Mouse (Mus musculus) CD4-positive, CD25-positive, alpha-beta regulatory T cell, adult 4 months (primary cell): Measurements from ENCODE around the gene Hif1an. TPM values are rescaled to one million over a fixed set of nuclear protein-coding genes. Genes with fewer than 3 reads are reported as not detected.
A peak's percentile ranks its signal among the peaks of the same experiment; 100 is the strongest.

Experiments used
- ATAC-seq: one replicate; pipeline ENCODE4 v1.8.0; 2017
- polyA plus RNA-seq, 2 experiments: library from polyadenylated mRNA; unstranded; fragments of 100-300 nt; shearing (Covaris generic); gene quantifications; one replicate each; pipeline ENCODE4 v1.2.1; 2017

Hif1an gene
- 10 to 100 TPM; 16.5 to 26.2 TPM for polyA plus RNA-seq

DNA sequence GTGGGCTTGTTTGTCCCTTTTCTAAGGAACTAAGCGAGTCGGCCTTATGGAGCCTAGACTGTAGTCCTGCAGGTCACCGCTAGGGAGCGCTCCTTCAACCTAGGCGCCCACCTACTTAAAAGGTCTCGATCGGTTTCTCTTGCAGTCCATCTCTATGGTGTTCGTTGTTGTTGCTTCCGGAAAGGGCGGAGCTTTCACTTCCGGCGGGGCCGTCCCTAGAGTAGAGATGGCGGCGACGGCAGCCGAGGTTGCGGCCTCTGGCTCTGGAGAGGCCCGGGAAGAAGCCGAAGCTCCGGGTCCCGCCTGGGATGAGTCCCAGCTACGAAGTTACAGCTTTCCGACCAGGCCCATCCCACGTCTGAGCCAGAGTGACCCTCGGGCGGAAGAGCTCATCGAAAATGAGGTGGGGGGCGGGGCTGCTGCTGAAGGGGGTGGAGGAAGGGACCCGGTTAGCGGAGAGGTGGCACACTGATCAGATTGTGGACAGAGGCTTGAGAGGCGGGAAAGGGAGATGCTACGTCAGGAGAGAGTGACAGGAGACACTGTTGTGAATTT lies at the start of gene Hif1an:
Gene Hif1an, plus strand, starts transcription at position 199 of the 555 bp plus-strand sequence.
- peak; percentile 100 for ATAC-seq

DNA sequence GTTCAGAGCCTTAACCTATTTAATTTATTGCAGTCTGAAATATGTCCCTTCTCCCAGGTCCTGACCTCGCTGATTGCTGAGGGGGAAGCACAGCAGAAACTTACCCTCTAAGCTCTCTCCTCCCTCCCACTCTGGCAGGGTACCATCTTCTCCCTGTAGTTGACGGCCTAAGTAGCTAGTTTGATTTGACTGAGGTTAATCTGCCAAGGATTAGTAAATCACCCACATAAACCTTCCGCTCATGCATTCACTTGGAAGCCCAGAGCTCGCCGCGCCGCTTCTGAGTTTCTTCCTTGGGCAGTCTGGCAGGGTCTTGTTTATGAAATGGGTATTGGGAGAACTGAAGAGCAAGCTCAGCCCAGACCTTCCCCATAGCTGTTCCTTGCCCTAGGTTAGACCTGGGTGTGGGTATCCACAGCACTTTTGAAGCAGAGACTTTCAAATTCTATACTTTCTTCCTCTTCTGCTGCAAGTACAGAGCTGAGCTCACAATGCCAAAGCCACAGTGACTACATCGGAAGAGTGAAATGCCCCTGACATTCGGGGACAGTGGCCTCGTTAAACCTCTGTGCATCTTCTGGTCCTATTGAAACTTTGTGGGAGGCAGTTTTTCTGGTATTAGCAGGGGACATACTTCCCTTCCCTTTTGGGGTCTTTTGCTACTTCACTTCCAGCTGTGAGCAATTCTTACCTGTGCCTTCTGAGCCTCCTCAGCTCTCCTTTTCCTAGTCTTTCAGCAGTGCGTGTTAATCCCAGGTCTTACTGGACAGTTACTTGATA lies 49.4 kb upstream of the Hif1an start:
- no peak for ATAC-seq

DNA sequence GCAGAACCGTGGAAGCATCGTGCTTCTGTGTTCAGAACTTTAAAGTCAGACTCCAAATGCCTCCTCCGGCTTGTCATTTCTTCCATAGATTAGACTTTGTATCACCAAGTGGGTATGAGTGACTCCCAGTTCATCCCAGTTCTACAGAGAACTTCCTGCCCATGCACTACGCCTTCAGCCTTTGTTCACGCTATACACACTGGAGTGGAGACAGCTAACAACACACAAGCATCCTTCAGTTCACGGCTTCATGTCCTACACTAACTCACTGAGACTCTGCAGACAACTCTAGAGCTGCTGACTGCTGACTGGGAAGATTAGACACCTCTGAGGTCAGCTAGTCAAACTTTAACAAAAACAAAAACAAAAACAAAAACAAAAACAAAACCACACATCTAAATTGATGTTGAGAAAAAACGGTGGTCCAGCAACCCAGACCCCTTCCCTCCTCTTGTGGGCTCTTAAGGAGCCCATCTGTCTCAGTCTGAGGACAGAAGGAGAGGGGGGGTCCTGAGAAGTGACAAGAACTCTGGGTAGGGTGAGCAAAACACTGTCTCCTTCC lies 48.6 kb upstream of the Hif1an start:
- ATAC-seq = no peak

DNA sequence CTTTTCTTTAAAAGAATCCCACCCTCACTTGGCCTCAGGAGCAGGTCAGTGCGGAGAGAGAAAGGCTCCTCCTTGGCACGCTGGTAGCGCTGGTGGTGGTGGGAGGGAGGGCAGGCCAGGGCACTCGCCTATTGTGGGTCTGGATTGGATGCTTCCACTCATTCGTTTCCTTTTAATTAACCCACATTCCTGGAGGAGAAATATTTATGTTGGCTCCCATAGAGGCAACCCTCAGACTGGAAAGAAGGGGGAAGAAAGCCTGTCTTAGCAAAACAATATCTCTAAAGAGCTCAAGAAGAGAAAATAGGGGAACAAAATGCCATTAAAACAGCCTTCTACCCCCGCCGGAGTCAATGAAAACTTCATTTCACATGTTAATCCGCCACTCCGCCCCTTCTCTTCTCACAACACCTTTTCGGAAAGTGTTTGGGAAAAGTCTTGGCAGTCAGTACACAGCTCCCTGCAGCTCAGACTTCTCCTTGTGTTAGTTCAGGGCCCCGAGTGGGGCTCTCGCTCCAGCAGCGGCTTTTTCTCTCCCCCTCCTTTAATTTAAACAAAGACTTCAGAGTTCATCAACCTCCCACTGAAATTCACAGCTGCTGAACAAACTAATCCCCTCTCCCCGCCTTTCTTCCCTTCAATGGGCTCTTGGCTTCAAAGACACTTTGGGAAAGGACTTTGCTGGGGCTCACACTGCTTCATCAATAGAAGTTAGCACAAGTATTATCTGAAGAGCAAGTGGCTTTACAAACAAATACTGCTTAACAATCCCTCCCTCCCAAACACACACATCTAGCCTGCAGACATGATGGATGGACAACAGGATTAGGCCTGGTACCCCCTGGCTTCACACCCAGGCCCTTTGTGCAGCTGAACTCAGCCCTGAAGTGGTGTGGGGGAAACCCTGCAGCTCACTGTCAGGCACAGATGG lies 47.9 kb upstream of the Hif1an start:
- no peak for ATAC-seq

DNA sequence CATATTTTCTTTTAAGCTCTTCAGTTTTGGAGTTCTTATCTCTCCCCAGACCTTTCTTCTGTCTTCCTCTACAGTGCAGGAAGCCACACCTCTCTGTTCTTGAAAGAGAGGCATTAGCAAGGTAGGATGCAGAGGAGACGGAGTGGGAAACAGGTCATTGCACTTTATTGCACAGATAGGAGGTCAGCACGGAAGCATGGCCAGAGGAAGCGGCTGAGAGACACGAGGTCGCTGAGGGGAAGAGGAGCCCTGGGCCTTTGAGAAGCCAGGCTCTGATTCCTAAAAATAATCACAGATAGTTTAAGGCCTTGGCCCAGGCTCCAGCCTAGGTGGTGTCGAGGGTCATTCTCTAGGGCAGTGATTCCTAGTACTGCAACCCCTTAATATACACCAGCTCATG lies 46.9 kb upstream of the Hif1an start:
- ATAC-seq = no peak

DNA sequence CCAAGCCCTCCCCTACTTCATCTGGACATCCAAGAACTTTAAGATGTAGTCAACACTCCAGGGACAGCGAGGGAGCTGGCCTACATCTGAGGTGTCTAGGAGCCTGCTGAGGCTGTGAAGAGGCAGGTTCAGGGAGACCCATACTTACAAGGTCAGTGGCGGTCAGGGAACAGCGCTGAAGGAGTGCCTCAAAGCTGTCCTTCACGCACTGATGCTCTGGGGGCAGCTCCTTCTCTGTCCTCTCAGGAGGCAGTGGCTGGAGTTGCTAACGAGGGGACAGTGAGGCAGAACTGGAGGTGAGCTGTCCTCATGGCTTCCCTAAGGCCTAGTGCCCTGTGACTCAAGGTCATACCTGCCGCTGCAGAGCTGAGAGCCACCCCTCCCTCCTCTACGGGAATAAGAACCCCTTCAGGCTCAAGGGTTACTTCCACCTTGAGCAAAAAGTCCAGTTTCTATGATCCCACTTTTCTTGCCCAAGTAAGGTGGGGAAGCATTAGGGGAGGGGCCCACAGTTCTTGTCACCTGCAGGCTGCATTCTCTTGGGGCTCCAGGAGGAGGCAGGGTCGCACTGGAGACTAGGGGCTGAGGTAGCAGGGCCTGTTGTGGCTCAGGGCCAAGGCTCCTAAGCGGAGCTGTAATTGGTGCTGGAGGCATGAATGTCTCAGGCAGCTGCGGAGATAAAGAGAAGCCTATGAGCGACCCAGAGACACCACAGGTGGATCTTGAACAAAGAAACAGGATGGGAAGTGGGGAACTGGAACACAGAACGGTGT lies 44.5 kb upstream of the Hif1an start:
- no peak for ATAC-seq

DNA sequence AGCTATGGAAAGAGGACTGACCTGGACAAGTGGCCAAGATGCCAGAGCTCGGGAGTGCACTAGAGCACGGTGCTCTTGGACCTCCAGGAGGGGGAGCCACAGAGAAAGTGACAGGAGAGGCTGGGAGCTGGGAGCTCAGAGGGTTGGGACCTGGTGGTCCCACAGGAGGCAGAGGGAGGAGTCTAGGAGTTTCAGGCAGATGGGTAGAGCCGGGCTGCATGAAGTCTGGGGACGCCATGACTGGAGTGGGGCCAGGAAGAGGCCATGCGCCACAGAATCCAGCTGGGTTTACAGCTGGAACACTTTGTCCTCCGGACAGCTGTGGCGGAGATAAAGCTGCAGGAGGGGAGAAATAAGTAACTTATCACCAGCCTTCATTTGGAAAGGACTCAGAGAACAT lies 43.5 kb upstream of the Hif1an start:
- no peak for ATAC-seq

DNA sequence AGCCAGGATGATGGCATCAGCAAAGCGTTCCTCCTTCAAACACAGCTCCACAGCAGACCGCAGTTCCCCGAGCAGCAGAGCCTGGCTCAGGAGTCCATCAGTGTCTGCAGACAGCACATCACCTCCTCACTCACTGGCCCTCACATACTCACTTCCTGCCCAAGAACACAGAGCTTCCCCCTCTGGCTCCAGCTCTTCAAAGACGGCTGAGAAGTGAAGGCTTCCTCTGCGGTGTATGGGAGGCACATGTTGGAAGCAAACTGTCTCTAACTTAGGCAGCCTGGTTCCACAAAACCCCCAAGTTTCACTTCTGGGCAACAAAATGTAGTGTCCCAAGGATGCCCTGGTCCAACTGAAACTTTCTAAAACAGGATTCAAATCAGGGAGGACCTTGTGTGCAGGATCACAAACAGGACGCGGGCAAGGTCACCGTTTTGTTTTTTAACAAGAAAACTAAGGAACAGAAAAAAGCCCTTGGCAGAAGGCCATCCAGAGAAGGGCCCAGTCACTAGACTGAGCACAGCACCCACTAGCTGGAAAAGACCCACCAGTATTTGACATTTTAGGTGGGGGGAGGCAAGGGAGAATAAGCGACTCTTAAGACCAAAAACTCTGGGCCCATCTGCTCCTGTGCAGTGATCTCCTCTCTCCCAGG lies 37.0 kb upstream of the Hif1an start:
- ATAC-seq = no peak

DNA sequence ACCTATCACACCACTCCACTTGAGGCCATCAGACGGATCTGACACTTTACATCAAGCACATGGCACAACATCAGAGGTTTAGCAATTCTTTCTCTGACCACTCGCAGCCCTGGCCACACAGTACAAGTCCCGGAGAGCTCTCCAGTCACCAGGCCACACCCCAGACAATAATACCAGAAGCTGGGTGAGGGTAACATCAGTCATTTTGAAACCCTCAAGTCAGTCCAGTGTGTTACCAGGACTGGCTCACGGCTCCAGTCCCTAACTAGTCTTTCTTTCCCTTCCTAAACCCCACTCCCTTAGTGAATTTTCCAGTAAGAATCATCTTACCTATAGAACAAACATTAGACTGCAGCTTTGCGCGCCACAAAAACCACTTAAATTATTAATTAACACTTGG lies 32.6 kb upstream of the Hif1an start:
- ATAC-seq = no peak

DNA sequence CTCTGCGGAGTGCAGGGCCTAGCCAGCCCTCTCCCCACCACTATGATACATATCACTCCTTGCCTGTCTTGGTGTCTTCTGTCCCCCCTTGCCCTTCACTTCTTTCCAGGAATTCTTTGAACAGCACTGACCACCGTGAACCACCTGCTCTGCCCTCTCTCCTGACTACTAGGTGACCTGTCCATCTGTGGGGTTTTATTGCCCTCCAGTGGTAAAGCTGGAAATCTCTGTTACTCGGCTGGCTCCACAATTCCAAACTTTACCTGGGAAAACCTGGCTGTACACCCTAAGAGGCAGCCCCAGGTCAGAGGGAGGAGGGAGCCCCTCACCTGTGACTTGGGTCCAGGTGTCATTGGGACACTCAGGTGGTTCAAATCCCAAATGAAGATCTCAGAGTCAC lies 27.3 kb upstream of the Hif1an start:
- ATAC-seq = no peak

DNA sequence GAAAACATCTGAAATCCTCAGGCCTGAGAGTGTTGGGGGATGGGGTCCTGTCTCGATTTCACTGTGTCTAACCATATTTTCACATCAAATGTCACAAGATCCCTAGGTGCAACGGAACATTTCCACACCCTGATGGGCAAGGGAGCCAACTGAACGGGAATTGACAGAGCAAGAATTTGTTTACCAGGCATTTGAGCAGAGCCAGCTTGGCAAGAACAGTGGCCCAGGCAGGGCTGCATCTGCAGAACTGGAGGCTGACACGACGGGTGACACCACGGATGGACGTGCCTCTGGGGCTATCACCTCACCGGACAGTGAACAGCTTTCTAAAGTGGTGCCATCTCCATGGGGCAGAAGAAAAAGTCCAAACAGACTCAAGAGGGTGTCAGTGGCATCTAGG lies 25.2 kb upstream of the Hif1an start:
- no peak for ATAC-seq

DNA sequence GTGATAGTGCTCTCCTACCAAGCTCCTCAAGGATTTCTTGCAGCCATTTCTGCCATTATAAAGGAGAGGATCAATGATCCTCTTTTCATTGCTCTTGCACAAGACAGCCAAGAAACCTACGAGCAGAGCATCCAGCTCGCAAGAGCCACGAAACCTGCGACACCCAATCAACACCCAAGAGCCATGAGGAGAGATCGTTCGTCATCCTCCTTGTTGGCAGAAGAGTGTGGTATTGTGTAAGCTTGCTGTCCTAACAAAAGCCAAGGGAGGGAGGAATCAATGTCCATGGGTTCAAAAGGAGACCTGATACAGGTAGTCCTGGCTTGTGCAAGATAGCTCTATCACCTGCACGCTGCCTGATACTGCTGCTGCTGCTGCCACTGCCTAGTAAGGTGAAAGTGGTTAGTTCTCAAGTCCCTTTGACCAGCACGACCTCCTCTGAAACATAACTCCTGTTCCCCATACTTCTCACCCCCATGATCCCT lies 19.9 kb upstream of the Hif1an start:
- ATAC-seq = no peak

DNA sequence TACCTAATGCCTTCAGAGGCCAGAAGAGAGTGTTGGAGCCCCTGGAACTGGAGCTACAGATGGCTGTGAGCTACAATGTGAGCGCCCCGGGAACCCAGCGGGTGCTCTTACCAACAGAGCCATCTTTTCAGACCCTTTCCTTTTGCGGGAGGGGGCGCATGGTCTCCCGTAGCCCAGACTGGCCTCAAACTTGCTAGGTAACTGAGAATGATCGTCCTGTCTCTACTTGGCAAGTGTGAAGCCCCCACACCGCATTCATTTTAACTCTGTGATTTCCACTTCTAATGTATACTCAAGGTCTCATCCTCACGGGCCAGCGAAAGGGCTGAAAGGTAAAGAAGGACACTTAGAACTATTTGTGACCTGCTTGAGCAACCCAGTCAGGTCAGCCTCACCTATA lies 18.3 kb upstream of the Hif1an start:
- ATAC-seq = no peak

DNA sequence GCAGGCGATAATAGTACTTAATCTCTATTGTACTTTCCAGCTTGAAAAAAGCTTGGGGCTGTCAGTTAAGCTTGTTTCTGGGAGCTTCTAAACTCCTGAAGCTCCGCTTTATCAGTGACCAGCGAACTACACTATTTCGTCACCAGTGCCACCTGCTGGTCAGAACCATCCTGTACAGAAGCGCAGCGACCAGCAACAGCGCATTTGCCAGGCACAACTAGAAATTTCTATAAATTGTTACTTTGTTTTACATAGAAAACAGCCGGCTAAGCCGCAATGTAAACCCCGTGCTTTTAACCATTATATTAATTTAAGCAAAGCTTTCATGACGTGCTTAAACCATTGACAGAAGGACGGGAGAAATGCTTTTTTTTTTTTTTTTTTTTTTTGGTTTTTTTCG lies 17.9 kb upstream of the Hif1an start:
- ATAC-seq = peak; percentile 73

DNA sequence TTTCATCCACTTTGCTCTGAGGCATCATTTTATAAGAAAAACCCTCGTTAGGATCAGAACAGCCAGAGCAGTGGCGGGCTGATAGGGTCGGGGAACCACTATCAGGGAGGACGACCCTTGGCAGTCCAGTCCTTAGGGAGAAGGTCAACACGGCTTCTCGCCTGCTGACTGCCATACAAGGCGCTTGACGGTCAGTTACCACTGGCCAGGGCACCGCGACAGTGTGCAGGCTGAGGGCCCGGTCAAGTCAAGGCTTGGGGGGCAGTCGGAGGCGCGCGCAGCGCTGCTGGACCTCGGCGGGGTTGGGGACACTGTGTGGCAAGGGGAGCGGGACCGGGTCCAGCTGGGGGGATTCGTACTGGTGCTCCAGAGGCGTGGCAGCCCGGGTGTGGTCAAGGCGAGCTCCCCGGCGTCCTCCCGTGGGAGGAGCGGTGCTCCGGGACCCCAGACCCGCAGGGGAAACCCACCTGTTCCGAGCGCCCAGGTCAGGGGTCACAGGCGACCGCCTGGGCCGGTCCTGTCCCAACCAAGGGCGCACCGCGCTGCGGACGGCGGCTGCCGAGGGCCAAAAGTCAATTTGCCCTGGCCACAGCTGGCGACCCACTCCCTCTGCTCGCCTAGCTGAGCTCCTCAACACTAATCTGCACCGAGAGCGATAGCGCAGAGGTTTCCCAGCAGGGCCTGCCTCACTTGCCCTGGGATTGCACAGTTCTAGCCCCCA lies 17.2 kb upstream of the Hif1an start, which contains the start of gene Sec31b:
Gene Sec31b, minus strand, starts transcription at position 544 of the 721 bp plus-strand sequence.
- no peak for ATAC-seq

DNA sequence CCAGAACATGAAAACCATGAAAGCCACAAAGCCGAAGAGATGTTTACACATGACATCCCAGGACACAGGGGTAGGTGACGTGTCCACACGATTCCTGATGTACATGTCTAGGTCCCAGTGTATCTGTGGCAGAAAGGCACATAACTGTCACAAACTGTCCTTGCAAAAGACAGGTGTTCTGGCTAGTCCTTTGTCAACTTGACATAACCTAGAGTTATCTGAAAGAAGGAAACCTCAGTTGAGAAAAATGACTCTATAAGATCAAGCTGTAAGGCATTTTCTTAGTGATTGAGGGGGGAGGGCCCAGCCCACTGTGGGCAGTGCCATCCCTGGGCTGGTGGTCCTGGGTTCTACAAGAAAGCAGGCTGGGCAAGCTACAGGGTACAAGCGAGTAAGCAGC lies 9.9 kb upstream of the Hif1an start, which contains the start of gene Gm20538:
Gene Gm20538, minus strand, starts transcription at position 101 of the 400 bp plus-strand sequence.
- ATAC-seq = no peak

DNA sequence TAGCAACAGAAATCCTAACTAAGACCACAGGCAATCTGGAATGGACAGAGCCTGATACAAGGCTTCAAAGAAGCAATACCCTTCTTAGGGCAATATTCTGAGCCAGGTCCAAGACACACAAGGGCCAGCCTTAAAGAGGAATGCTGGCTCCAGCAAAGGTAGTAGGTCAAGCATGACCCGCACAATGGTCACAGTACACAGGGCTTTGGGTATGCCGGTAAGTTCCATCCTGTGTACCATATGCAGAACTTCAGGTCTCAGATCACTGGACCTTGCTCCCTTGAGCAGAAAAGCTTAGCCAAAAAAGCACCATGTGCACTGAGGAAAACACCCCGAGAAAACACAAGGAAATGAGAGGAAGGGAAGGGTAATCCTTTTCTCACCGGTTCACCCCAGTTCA lies 9.4 kb upstream of the Hif1an start:
- ATAC-seq = no peak

DNA sequence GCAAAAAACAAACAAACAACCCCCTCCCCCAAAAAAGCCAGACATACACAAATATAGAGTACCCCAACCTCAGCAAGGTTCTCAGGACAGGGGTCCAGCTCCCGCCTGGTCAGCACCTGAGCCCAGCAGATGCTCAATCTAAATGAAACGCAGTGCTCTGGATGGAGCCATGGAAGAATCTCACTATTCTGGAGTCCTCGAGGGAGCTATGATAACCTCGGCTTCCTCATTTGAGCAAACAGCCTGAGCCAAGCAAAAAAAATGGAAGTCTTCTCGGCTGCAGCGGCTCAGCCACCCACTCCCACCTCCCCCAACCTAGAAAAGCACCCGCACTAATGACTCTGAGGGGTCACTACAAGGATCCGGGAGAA lies 8.2 kb upstream of the Hif1an start:
- ATAC-seq = peak; percentile 10

DNA sequence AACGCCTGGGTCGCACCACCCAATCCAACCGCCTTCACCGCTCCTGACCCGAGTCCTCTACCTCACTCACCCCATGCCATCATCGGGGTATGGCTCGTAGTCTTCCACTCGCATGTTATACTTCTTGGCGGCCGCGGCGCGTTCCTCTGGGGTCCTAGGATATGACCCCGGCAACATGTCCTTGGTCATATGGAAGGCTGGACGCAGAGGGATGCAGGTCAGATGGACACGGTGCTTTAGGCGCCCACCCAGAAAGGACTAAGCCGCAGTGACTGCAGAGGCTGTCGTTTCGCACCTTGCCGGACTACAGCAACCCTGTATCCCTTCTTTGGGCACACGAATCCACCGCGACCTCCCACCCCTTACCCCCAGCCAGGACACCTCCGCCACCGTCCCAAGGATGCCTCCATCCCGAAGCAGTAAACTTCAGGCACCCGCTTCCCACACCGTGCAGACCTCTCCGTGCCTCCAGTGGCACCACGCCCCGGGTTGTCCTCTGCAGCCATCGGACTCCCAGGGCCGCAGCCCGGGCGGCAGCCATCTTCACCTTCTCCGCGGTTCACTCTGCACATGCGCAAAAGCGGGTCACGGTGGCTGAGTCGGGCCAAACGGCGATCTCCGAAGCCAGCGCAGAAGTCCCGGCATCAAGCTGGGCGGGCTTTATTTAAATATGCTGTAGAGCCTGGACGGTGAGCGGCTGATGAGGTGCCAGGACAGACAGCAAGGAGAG lies 7.6 kb upstream of the Hif1an start, which contains the start of gene Ndufb8:
Gene Ndufb8, minus strand, starts transcription at position 580 of the 730 bp plus-strand sequence.
- peak; percentile 92 for ATAC-seq

DNA sequence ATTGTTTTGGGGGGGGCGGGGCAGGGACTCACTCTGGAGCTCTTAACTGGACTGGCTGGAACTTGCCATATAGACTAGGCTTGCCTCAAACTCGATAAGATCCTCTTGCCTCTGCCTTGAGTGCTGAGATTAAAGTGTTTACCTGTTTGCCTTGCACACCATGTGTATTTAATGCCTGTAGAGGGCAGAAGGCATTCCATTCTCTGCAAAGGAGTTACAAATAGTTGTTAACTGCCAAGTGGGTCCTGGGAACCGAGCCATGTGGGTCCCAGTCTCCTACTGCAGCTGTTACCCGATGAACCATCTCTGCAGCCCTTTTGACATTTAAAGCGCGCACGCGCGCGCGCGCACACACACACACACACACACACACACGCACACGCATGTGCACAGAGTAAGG lies 1.4 kb downstream of the Hif1an start:
- ATAC-seq = no peak
